Mouse (Mus musculus) embryo, embryonic 9.5 days (tissue): Measurements from ENCODE around the gene 2010300C02Rik.
"Not testable (repeated sequence)": the region's sequence is repeated elsewhere in the genome, so short reads cannot be mapped to it uniquely, and the experiment has no call there.

Experiments
- DNase-seq: peaks from one replicate; pipeline ENCODE4 v3.0.0-alpha.2; 2017; ENCODE audit errors: extremely low spot score

Gene 2010300C02Rik

GRCm38 (mm10) chr1:37628749-37629148, 91.1 kb downstream of the 2010300C02Rik start:
- DNase-seq = no peak

GRCm38 (mm10) chr1:37624185-37624584, 95.7 kb downstream of the 2010300C02Rik start:
- no peak for DNase-seq

- no peak for DNase-seq
Measured at GRCm38 (mm10) chr1:37622049-37622448, 97.8 kb downstream of the 2010300C02Rik start.

DNA sequence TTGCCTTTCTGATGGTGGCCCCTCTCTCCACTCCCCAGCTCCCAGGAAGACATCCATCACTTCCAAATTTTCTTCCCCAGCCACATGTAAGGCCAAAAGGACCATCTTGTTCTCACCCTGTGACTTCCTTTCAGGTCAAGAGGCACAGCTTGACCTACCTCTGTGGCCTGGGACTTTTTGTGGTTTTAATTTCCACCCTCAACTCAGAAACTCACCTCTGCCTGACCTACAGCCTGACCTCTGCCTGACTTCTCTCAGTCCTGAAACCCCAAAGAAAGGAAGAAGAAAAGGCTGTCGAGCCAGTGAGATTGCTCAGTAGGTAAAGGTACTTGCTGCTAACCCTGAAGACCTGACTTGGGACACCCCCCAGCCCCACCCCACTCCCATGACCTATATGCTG, 100.3 kb downstream of the 2010300C02Rik start:
- no peak for DNase-seq

DNA sequence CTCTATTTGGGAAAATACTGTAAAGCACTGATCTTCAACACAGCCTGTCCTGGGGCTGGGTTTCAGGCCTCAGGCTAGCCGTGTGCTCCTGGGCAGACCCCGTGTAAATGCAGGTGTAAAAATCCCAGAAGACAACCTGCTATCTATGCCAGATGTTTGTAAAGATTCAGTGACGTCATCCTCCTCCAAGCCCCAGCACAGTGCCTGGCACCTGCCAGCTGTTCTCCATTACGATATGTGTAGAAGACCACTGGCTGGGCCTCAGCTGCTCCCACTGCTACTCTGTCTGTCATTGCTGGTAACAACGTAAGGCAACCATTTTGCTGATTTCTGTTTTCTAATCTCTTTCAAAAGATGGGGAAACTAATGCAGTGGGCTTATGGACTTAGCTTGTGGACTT, 102.8 kb downstream of the 2010300C02Rik start:
- DNase-seq = no peak

DNA sequence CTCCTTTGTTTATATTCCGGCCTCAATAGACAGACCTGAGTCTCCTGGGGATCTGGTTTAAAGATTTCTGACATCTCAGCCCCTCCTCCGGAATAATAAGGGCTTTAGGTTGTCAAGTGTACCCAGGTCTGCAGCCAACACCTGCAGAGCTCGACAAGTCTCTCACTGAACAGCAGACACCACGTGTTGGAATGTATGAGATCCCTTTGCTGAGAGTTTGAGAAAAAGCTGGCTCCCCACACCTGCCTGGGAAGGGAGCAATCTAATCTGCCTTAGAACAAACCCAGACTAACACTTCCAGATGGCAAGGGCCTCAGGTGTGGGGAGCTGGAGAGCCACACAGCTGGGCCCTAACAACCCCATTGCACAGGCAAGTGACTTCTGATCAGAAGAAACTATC, 103.3 kb downstream of the 2010300C02Rik start:
- DNase-seq = no peak

GRCm38 (mm10) chr1:37615290-37616040, 104.4 kb downstream of the 2010300C02Rik start:
- DNase-seq = no peak

GRCm38 (mm10) chr1:37614836-37615235, 105.0 kb downstream of the 2010300C02Rik start:
- DNase-seq = no peak

- no peak for DNase-seq
Measured at GRCm38 (mm10) chr1:37614130-37614529, 105.8 kb downstream of the 2010300C02Rik start.

GRCm38 (mm10) chr1:37611032-37611431, 108.9 kb downstream of the 2010300C02Rik start:
- DNase-seq = no peak

- no peak for DNase-seq
Measured at GRCm38 (mm10) chr1:37610242-37610641, 109.6 kb downstream of the 2010300C02Rik start.

DNA sequence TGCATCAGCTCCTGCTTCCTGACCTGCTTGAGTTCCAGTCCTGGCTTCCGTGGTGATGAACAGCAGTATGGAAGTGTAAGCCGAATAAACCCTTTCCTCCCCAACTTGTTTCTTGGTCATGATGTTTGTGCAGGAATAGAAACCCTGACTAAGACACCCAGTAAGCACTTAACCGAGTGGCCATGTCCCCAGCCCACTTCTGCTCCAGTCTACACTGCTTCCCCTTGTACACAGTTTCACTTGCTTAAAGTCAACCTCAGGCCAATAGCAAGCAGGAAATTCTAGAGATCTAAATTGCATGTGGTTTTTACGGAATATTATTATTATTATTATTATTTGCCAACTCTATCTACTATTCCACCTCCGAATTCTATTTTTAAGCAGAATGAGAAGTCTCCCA, 114.2 kb downstream of the 2010300C02Rik start:
- not testable (repeated sequence) for DNase-seq

- DNase-seq = no peak
Measured at GRCm38 (mm10) chr1:37603206-37603605, 116.7 kb downstream of the 2010300C02Rik start.

DNA sequence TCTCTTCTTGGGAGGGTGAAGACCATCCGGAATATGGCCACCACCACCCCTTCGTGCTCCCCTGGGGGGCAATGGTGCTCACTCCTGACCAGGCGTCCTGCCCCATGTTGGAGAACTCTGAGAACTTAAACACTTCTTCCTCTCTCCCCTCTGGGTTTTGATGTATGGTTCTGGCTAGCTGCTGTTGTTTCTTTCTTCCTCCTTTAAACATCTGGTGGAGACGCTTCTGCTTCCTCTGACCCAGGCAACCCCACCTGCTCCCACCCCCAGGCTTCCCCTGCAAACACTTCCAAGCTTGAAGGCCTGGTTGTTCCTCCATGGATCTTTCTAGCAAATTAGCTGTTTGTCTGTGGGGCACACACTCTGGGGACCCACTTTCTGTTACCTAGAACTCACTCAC, 117.6 kb downstream of the 2010300C02Rik start:
- DNase-seq = no peak

- no peak for DNase-seq
Measured at GRCm38 (mm10) chr1:37601461-37601860, 118.4 kb downstream of the 2010300C02Rik start.

DNA sequence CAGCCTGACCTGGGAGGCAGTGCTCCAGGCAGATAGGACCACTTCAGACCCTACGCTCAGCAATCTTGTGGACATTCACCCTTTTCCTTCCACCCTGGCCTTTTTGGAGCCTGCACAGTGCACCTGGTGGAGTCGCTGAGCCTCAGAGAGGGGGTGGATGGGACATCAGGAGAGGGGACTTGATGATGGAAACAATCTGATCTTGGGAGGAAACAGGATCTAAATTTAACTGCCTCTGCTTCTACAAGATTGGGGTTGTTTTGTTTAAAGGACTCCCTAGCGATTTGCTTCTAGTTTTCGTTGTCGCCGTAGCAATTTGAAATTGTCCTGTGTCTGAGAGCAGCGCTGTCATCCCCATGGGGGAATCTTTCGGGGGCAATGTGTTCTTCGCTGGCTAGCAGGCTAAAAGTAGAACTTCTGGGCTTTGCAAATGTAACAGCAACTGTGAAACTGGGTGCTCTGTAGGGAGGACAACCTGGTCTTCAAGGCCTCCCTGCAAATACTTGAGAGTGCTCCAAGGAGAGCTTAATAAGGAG, 119.2 kb downstream of the 2010300C02Rik start:
- DNase-seq = no peak

DNA sequence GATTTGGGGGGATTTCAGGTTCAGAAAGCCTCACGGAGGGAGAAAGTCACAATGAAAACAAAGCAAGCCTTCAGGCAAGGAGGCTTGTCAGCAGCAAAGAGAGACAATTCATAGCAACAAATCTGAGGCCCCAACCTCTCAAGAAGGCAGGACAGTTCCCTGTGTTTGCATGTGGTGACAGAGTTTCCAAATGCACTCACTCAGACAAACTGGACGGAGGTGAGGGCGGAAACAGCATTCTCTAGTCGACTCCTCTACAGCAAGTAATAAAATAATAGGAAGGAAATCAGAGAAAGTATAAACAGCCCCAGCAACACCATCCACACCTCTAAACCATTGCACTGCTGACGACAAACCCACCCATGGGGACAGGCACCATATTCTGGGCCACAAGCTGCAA, 120.9 kb downstream of the 2010300C02Rik start:
- DNase-seq = no peak

DNA sequence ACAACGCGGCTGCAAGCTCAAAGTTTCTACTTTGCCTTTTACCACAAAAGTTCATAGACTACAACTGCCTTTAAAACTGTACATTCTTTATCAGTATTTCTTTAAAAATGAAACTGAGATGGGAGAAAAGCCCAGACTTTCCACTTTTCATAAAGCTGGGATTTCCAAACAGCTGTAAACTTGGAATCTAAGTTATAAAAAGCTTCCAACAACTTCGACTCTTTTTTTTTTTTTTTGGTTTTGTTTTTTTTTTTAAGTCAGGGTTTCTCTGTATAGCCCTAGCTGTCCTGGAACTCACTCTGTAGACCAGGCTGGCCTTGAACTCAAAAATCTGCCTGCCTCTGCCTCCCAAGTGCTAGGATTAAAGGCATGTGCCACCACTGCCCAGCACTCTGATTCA, 125.1 kb downstream of the 2010300C02Rik start:
- DNase-seq = not testable (repeated sequence)

DNA sequence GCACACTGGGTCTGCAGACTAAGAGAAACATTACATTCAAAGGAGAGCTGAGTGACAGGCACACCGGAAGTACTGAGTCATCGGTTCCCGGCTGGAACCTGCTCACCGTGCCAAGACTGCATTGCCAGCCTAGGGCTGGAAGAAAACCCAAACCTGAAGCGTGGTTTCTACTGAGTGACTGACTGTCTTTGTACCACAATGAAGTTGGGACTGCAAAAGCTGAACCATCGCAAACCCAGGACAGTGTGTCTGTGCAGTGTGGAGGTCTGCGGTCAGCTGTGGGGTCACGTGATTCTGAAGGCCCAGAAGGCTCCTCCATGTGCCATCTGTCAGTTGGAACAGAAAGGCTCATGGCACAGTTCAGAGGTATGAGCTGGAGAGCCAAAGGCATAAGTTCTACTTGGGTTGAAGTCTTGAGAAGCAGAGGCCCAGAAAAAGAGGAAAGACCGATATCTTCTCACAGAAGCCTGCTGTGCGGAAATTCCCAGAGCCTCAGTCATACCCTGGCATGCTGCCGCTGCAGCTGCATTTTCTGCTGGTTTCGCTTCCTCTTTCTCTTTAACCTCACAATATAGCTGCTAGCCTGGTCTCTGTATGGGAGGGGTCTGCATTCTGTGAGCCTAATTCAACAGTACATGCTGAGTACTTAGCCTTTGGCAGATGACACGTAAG, 133.9 kb downstream of the 2010300C02Rik start:
- no peak for DNase-seq

GRCm38 (mm10) chr1:37583795-37584464, 136.0 kb downstream of the 2010300C02Rik start:
- DNase-seq = no peak

DNA sequence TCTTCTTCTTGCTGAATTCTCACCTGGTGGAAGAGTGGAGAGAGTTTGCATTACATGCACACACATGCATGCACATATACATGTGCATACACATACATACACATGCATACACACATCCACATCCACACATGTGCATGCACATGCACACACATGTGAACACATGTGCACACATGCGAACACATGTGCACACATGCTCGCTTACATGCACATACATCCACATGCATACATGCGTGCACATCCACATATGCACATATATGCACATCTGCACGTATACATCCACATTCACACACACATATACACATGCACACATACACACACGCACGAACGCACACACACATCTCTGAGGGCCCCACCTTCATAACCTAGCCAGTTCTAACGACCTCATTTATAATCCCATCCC, 136.7 kb downstream of the 2010300C02Rik start:
- DNase-seq = no peak

DNA sequence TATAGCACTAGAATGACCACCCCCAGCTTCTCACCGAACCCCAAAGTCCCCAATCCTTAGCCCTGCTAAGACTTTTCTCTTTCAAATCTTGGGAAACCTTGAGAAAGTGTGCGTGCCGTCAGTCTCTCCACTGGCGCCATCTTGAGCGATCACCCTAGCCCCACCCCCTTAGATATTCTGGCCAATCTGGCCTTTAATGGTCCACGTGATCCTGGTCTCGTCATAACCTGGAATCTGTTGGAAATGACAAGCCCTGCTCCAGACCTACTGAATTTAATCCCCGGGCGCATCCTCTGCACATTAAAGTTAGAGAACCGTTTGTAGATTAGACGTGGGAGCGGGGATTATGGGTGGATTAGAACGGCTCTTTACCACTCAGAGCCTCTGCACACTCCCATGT, 140.2 kb downstream of the 2010300C02Rik start:
- DNase-seq = no peak
